Mouse (Mus musculus) liver, embryonic 14.5 days (tissue): Measurements from ENCODE around the gene Txlna. TPM values are rescaled to one million over a fixed set of nuclear protein-coding genes. Genes with fewer than 3 reads are reported as not detected.

Experiments
- ATAC-seq: fragments of 200-750 bp; cut with Nextera tagmentation; 2 replicates; pipeline ENCODE4 v1.8.0; 2017; ENCODE audit warnings: moderate number of reproducible peaks, mild to moderate bottlenecking, moderate library complexity; ENCODE audit not compliant: insufficient read depth
- DNase-seq, 3 experiments: peaks; one replicate each; pipeline ENCODE4 v3.0.0-alpha.2; 2012 to 2013; ENCODE audit warnings: low read depth in 3 of 3, low spot score in 3 of 3
- H3K27ac ChIP-seq: fragments of 300-500 bp; sonication (generic); 2 replicates; pipeline ENCODE4 v1.5.1; 2014; ENCODE audit warnings: moderate library complexity, mild to moderate bottlenecking, control low read depth, inconsistent platforms
- H3K27me3 ChIP-seq: fragments of 300-500 bp; sonication (generic); 2 replicates; pipeline ENCODE4 v1.6.1; 2014; ENCODE audit warnings: mild to moderate bottlenecking, low read length, moderate library complexity; ENCODE audit not compliant: control insufficient read depth, insufficient read depth
- H3K36me3 ChIP-seq: fragments of 300-500 bp; sonication (generic); replicated peaks from 2 replicates; pipeline ENCODE4 v1.6.1; 2014; ENCODE audit warnings: low read depth; ENCODE audit not compliant: control insufficient read depth, insufficient read depth
- H3K4me1 ChIP-seq, 2 experiments: fragments of 200-500 bp in 1 of 2; fragments of 300-500 bp in 1 of 2; sonication (generic) in 1 of 2; replicated peaks; 2 replicates each; pipeline ENCODE4 v1.6.1; 2012 to 2014; ENCODE audit warnings: antibody characterized with exemption in 1 of 2, inconsistent platforms in 1 of 2, low read length in 1 of 2; ENCODE audit not compliant: control insufficient read depth in 2 of 2, insufficient read depth in 2 of 2
- H3K4me2 ChIP-seq: fragments of 300-500 bp; sonication (generic); 2 replicates; pipeline ENCODE4 v1.6.1; 2014; ENCODE audit warnings: low read depth, mild to moderate bottlenecking, control low read depth, moderate library complexity
- H3K4me3 ChIP-seq, 2 experiments: fragments of 200-500 bp in 1 of 2; fragments of 300-500 bp in 1 of 2; sonication (generic) in 1 of 2; 2 replicates each; pipeline ENCODE4 v1.5.1; 2012 to 2014; ENCODE audit warnings: low read depth in 2 of 2, low read length in 2 of 2, mild to moderate bottlenecking in 2 of 2, control low read depth in 1 of 2, inconsistent platforms in 1 of 2, moderate library complexity in 1 of 2; ENCODE audit not compliant: insufficient read depth in 1 of 2
- H3K9ac ChIP-seq: fragments of 300-500 bp; sonication (generic); replicated peaks from 2 replicates; pipeline ENCODE4 v1.6.1; 2014; ENCODE audit warnings: mild to moderate bottlenecking, control low read depth, moderate library complexity
- H3K9me3 ChIP-seq: fragments of 300-500 bp; sonication (generic); 2 replicates; pipeline ENCODE4 v1.6.1; 2016; ENCODE audit warnings: low read length, mixed read lengths; ENCODE audit not compliant: control insufficient read depth
- CTCF ChIP-seq: IDR thresholded peaks from 2 replicates; pipeline ENCODE4 v1.5.1; 2016; ENCODE audit warnings: antibody characterized with exemption, low read depth, control low read depth
- EP300 ChIP-seq: IDR thresholded peaks from 2 replicates; pipeline ENCODE4 v1.6.1; 2016; ENCODE audit warnings: antibody characterized with exemption, low read depth
- WGBS: fragments of 180-500 bp; shearing (Covaris S2); extraction: QIAGEN DNeasy Blood & Tissue Kit; methylation state at CpG from one replicate; pipeline ENCODE4 v1.1.7; 2014; ENCODE audit not compliant: insufficient replicate concordance; 5-methylcytosine and 5-hydroxymethylcytosine counted together
- polyA plus RNA-seq, 2 experiments: library from polyadenylated mRNA; depleted of rRNA in 1 of 2; stranded (reverse) in 1 of 2; unstranded in 1 of 2; fragments of >200 nt; fragmentation: Nextera tagmentation in 1 of 2; extraction: Ambion mirVana in 1 of 2; gene quantifications; 2 replicates each; pipeline versions ENCODE4 v1.2.1 to v1.2.3; 2012 to 2014

Gene Txlna
- polyA plus RNA-seq, 2 experiments = 17.0 to 26.3 TPM

GRCm38 (mm10) chr4:129625496-129625895, 15.4 kb downstream of the Txlna start:
- Histone ChIP-seq H3K27ac (peak overlapping the region; percentile 79; the same call in 1 of the 2 replicates), H3K9me3 (no peaks in the 10 kb centered on the region), H3K9ac (no peak overlapping the region; the same call in 1 of the 2 replicates), H3K27me3 (no peaks in the 10 kb centered on the region), H3K4me3 (no peak overlapping the region), H3K4me2 (peak overlapping the region; percentile 97), H3K36me3 (peaks cover 38% of the 10 kb centered on the region), H3K4me1 (peaks cover 20 to 22% of the 10 kb centered on the region in 2 experiments)
- 42% methylated on average over 4 of the region's 4 CpGs for WGBS
- no peak for ATAC-seq
- no peak for TF ChIP-seq CTCF
- no peak for TF ChIP-seq EP300
- no peak for DNase-seq

GRCm38 (mm10) chr4:129625029-129625370, 15.9 kb downstream of the Txlna start:
- DNase-seq (peak in 1 of 3 experiments; percentile 56), ATAC-seq (0 out of 2 replicates have a peak, but pooled peaks have one; percentile 8)
- no peaks in the 10 kb centered on the region for H3K9me3 ChIP-seq
- no peaks in the 10 kb centered on the region for H3K27me3 ChIP-seq
- peak overlapping the region; percentile 79 for H3K27ac ChIP-seq
- peak overlapping the region; percentile 7 to 77 for H3K4me3 ChIP-seq
- peaks cover 20 to 22% of the 10 kb centered on the region in 2 experiments for H3K4me1 ChIP-seq
- peak overlapping the region; percentile 97 for H3K4me2 ChIP-seq
- no peak for TF ChIP-seq EP300
- TF ChIP-seq CTCF = no peak
- H3K36me3 ChIP-seq = peaks cover 33% of the 10 kb centered on the region
- peak overlapping the region; percentile 61 for H3K9ac ChIP-seq
- WGBS = 2% methylated on average over 6 of the region's 6 CpGs

- DNase-seq = peak; percentile 84 to 90 (median 85)
- Histone ChIP-seq H3K27me3 (no peaks in the 10 kb centered on the region), H3K9me3 (no peaks in the 10 kb centered on the region), H3K4me2 (peak overlapping the region; percentile 97), H3K4me3 (peak overlapping the region; percentile 74 to 77), H3K36me3 (peaks cover 28% of the 10 kb centered on the region), H3K4me1 (peaks cover 20 to 22% of the 10 kb centered on the region in 2 experiments), H3K9ac (peak overlapping the region; percentile 87), H3K27ac (peak overlapping the region; percentile 79)
- TF ChIP-seq CTCF (no peak), EP300 (no peak)
- peak; percentile 92 for ATAC-seq
- 2% methylated on average over 18 of the region's 18 CpGs for WGBS
Observed at GRCm38 (mm10) chr4:129624281-129625028, 16.4 kb downstream of the Txlna start.

- peaks cover 20 to 25% of the 10 kb centered on the region in 2 experiments for H3K4me1 ChIP-seq
- DNase-seq = peak in 1 of 3 experiments; percentile 35
- H3K27me3 ChIP-seq = no peaks in the 10 kb centered on the region
- ATAC-seq = peak; percentile 21
- H3K36me3 ChIP-seq = peaks cover 20% of the 10 kb centered on the region
- peak within 1 kb of the TSS; percentile 74 to 77 for H3K4me3 ChIP-seq
- peak within 1 kb of the TSS; percentile 79 for H3K27ac ChIP-seq
- TF ChIP-seq EP300 = no peak
- TF ChIP-seq CTCF = no peak
- H3K4me2 ChIP-seq = peak within 1 kb of the TSS; percentile 97
- H3K9me3 ChIP-seq = no peaks in the 10 kb centered on the region
- under 1% methylated on average over 10 of the region's 10 CpGs for WGBS
- H3K9ac ChIP-seq = peak within 1 kb of the TSS; percentile 87
Observed at GRCm38 (mm10) chr4:129623681-129624091, 17.2 kb downstream of the Txlna start, which contains the start of gene Ccdc28b. Gene Ccdc28b, minus strand, starts transcription at chr4:129623947.

- 28% methylated on average over 8 of the region's 8 CpGs for WGBS
Observed at GRCm38 (mm10) chr4:129622803-129623535, 17.9 kb downstream of the Txlna start.

More at GRCm38 (mm10) chr4:129622803-129623535, 17.9 kb downstream of the Txlna start:
- Histone ChIP-seq H3K9me3 (no peaks in the 10 kb centered on the region), H3K9ac (peak overlapping the region; percentile 87), H3K36me3 (peaks cover 13% of the 10 kb centered on the region), H3K4me3 (peak overlapping the region; percentile 74 to 77), H3K4me2 (peak overlapping the region; percentile 97), H3K27me3 (no peaks in the 10 kb centered on the region), H3K27ac (peak overlapping the region; percentile 79; the same call in 1 of the 2 replicates), H3K4me1 (peaks cover 25 to 30% of the 10 kb centered on the region in 2 experiments)
- no peak for DNase-seq
- no peak for ATAC-seq
- TF ChIP-seq CTCF = no peak
- no peak for TF ChIP-seq EP300
